Mouse (Mus musculus): ENCODE data around the gene Pde5a.

Gene Pde5a

DNA sequence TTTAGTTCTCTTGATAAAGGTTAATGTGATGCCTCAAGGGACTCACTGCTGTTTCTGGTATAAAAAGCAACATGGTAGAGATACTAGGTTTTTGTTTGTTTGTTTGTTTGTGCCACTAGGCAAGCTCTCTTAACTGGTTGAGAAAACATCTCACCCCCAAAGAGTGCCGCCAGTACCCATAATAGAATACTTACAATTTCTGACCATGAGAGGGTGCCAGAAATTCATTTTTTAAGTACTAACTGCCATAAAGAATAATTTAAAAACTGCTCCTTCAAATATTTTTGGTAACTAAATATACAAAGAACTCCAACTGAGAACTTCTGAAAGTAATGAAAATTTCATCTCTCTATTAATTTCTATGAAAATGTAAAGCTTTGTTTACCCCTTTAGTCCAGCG, 131.1 kb downstream of the Pde5a start:
- DNase-seq: no peak

GRCm38 (mm10) chr3:122860573-122861498, 132.1 kb downstream of the Pde5a start:
- no peak for DNase-seq

DNA sequence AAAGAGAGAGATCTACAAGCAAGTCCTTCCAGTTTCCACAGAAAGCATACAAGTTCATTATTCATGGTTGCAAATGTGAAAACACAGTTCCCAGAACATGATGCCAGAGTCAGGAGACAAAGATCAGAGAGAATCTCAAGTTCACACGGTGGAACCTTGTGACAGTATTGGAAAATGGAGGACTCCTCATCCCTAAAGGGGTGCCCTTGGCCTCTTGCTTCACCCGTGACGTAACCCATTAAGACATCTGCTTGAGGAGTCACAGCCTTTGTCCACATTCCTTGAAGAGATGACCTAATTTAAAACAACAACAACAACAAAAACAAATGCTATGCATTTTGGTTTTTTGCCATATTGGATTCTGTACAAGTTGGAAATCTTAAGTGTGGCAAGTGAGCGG, 136.3 kb downstream of the Pde5a start:
- DNase-seq: peak in 1 of 2 experiments; percentile 9

DNA sequence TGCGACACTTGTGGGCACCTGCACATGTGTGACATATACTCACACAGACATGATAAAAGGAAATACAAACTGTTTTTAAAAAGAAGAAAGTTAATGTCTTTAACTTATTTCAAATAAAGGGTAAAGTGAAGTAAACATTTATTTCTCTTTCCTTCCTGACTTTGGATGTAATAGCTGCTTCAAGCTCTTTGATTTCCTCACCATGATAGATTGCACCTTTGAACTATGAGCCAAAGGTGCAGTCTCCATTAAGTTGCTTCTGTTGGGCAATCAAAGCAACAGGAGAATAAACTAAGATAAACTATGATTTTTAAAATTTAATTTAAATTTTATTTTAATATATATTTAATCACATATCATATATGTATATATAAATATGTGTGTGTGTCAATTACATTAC, 139.5 kb downstream of the Pde5a start:
- no peak for DNase-seq

DNA sequence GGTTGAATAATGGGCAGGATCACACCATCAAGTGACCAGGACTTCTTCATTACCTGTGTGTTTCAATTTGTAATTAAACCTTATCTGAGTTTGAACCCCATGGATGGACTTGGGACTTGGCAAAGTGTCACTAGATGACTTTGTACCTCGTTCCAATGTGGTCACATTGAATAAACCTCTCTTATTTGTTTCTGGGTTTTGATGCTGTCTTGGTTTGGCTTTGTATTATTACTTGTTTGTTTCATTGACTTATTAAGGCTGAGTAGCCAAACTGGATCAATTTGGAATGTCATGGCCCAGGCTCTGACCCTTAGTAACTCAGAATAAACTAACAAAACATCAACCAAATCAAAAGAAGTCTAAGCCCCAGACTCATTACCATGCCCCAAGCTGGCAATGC, 142.8 kb downstream of the Pde5a start:
- DNase-seq: no peak

DNA sequence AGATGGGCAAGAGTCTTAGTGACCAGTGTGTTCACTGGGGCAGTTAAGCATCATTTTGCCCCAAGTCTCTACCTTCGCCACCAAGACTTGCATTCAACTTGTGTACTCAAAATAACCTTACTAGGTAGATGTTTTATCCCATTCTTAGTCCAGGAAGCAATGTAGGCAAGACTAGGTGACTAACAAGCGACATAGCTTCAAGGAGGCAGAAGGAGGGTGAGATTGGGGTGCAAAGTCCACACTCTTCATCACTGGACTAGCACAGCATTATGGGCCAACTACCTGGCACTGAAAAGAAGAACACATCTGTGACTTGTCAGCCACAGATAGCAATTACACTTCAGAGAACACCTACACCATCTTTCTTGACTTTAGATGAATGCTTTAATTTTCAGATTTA, 148.1 kb downstream of the Pde5a start:
- no peak for DNase-seq

DNA sequence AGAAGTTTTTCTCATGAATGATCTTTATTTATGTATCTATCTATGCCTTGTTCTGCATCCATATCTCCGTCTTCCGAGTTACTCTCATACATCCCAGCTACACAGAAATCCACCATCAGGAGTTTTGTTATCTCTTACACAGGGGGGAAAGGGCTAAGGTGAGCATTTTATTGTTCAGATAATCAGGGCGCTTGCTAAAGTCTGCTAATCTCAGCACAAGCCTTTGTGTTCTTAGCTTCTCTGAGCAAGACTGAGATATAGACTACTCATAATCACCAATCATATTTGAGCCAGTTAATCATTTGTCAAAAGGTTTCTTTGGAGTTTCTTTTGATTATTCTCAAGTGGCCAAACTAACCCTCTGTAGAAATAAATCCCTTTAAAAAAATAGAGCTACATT, 148.8 kb downstream of the Pde5a start:
- no peak for DNase-seq

- no peak for DNase-seq
Observed at GRCm38 (mm10) chr3:122878705-122879315, 150.1 kb downstream of the Pde5a start.

DNA sequence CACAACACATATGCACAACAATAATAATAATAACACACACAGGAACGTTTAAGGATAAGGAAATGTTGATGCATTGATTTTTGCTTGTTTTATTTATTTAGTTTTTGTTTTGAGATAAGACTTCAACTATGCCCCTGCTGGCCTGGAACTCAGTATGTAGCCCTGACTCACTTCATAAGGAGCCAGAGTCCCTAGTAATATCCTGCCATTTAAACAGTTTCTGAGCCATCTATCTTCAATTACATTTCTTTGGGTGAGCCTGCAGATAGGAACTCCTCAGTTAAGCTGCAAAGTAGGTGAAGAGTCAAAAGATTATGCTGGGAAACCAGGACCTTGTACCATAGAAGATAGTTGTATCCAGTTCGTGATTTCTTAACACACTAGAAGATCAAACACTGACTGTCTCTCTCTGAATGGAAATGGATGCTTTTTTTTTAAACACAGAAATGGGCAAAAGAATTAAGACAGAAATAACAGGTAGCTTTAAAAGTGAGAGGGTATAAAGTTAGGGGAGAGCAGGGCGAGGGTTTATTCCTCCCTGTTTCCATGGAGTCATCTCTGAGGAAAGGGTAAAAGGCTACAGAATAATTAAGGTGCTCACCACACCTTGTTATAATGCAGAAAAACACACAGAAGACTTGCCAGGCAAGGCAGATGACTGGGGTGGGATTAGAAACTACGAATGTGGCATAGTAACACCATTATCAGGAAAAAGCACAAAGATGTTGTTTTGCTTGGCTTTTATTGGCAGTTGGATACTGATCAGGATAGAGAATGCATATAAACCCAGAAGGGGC, 159.0 kb downstream of the Pde5a start:
- no peak for DNase-seq

DNA sequence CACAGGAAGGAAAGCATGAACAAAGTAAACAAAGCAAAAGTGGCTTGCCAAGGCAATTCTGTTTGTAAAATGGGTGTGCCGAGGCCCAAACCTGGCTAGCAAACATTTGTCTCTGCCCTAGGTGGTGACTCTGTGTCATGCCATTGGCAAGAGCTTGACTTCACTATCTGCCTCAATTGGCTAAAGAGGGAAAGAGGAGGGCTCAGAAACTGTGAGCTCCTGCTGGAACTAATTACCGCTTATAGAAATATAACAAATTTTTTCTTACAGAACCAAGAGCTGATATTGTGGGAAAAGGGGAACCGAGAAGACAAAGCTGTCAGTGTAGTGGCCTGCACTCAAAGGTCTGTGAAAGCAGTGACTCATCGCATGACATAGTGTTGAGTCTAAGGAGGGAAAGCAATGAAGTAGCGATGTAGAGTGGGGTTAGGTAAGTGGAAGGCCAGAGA, 159.6 kb downstream of the Pde5a start:
- peak; percentile 15 to 53 for DNase-seq

DNA sequence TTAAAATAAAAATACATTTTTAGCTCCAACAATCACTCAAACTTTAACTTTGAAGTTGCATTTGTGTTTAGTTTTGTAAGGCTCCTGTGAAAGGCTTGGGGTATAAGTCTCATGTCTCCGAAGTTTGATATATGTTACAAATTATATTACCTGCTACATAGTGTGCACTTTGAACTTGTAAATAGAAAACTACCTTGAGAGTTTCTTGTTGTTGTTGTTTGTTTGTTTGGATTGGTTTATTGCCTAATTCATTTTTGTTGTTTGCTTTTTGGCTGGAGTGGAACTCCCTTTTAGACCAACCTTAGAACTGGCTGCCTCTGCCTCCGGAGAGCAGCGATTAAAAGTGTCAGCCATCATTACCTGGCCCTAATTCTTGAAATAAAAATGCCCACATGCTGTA, 166.0 kb downstream of the Pde5a start, which contains the start of gene Fabp2:
TSS of gene Fabp2 (plus strand) at position 301 of the 400 bp plus-strand sequence.
- DNase-seq: no peak

DNA sequence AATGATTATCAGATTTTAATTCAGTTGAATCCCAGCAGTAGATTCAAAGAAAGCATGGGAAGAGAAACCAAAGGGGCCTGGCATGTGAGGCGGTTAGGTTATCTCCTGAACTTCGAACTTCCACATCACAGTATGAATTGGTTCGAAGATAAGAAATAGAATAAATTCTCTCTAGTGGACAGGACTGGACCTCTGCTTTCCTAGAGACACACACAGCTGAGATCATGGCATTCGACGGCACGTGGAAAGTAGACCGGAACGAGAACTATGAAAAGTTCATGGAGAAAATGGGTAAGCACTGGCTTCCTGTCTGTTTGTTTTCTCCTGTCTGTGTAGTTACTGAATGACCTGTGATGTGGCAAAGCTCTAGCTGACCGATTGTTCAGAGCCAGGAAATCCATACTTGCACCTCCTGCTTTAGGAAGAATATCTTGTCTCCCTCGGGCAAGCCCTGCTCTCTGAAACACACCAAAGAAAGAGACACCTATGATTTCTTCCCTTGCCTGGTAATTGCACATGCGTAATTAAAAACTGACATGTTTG, 166.5 kb downstream of the Pde5a start:
- DNase-seq: no peak

GRCm38 (mm10) chr3:122898254-122898653, 169.5 kb downstream of the Pde5a start:
- no peak for DNase-seq

DNA sequence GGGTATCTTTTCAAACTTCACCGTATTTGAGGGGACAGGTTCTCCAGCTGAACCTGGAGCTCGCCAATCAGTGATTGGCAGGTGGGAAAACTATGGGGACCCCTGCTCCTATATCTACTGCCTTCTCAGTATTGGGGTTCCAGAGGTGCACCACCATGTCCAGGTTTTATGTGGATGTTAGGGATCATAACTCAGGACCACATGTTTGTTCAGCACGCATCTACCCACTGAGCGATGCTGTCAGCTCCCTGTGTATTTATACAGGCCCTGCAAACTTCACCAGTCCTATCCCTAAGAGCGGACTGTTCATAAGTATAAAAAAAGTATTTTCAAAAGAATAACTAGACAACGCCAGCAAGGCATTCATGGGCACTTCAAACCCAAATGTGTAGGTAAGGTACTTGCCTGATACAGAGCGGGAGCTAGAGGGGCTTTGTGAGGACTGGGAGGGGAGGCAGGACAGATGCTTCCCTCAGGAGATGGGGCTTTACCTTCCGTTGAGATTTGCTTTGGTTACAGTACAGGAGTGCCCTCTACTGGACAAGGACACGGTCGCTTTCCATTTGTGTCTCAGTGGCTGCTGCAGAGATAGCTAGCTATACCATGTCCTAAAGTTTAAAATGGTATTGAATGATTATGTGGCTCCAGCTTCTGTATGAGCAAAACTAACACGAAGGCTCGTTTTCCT, 175.1 kb downstream of the Pde5a start:
- peak in 1 of 2 experiments; percentile 23 for DNase-seq

DNA sequence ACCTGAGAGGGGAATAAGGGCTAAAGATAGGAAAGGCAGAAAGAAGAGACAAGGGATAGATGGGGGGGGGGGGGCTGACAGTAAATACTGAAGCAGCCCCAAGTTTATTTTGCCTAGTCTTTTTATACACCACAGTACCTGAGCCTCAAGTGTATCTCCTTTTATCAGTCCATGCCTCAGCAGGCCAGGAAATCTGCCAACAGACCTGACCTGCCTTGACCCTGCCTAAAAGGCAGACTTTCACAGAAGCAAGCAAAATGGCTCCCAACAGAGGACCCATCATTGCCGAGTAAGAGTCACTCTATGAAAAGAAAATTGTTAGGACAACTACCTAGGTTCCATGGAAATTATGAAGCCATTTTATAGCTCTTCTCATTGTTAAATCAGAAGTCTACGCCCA, 179.1 kb downstream of the Pde5a start:
- DNase-seq: no peak

Data from lung, adult 18-20 months (tissue).